Mouse (Mus musculus) CH12.LX (cell line): ENCODE results near the gene Nol4l. TPM values are rescaled to one million over a fixed set of nuclear protein-coding genes. Genes with fewer than 3 reads are reported as not detected.

Source experiments
- DNase-seq: peaks from one replicate; pipeline ENCODE4 v3.0.0-alpha.2; 2013; ENCODE audit errors: extremely low read depth
- H3K27ac ChIP-seq: 2 replicates; pipeline ENCODE4 v1.5.1; 2012; ENCODE audit warnings: low read depth, mild to moderate bottlenecking, control low read depth, moderate library complexity; ENCODE audit not compliant: insufficient read depth
- H3K27me3 ChIP-seq: replicated peaks from 2 replicates; pipeline ENCODE3; 2012; ENCODE audit warnings: inconsistent platforms
- H3K36me3 ChIP-seq, 2 experiments: replicated peaks in 1 of 2; 2 replicates each; pipeline versions ENCODE3 to v1.6.1; 2012; ENCODE audit warnings: inconsistent platforms in 1 of 2, low read length in 1 of 2, mild to moderate bottlenecking in 1 of 2, mixed read lengths in 1 of 2, moderate library complexity in 1 of 2; ENCODE audit not compliant: control insufficient read depth in 1 of 2, insufficient read depth in 1 of 2
- H3K4me1 ChIP-seq, 2 experiments: 2 replicates each; pipeline ENCODE4 v1.6.1; 2012; ENCODE audit warnings: inconsistent platforms in 1 of 2, moderate library complexity in 1 of 2; ENCODE audit not compliant: insufficient read depth in 2 of 2, control insufficient read depth in 1 of 2
- H3K4me2 ChIP-seq: 2 replicates; pipeline ENCODE4 v1.6.1; 2012; ENCODE audit warnings: low read depth, mild to moderate bottlenecking, control low read depth; ENCODE audit not compliant: poor library complexity, insufficient read depth, severe bottlenecking
- H3K4me3 ChIP-seq, 3 experiments: fragments of 150-350 bp in 1 of 3; sonication (generic) in 1 of 3; replicated peaks in 1 of 3; 2 replicates each; pipeline versions ENCODE3 to v1.5.1; 2011 to 2012; ENCODE audit warnings: low read depth in 2 of 3, low read length in 2 of 3, mild to moderate bottlenecking in 2 of 3, moderate library complexity in 2 of 3, control low read depth in 1 of 3, improper control_type of control experiment in 1 of 3, inconsistent platforms in 1 of 3, mixed read lengths in 1 of 3; ENCODE audit not compliant: poor library complexity in 1 of 3
- H3K79me2 ChIP-seq: replicated peaks from 2 replicates; pipeline ENCODE4 v1.6.1; 2012; ENCODE audit warnings: mild to moderate bottlenecking, moderate library complexity; ENCODE audit not compliant: control insufficient read depth, poor library complexity, insufficient read depth, severe bottlenecking; ENCODE audit errors: extremely low read depth
- H3K9ac ChIP-seq: 2 replicates; pipeline ENCODE4 v1.6.1; 2012; ENCODE audit warnings: low read depth, mild to moderate bottlenecking, control low read depth, moderate library complexity; ENCODE audit not compliant: insufficient read depth
- H3K9me3 ChIP-seq: replicated peaks from 2 replicates; pipeline ENCODE3; 2012; ENCODE audit warnings: low read length, inconsistent platforms, mixed read lengths
- CTCF ChIP-seq, 2 experiments: IDR thresholded peaks in 1 of 2; conservative IDR thresholded peaks in 1 of 2; 2 replicates each; pipeline ENCODE4 v1.5.1; 2011 to 2012; ENCODE audit warnings: low read depth in 2 of 2, low read length in 2 of 2, improper control_type of control experiment in 1 of 2, inconsistent platforms in 1 of 2, mild to moderate bottlenecking in 1 of 2, moderate library complexity in 1 of 2
- MXI1 ChIP-seq: IDR thresholded peaks from 2 replicates; pipeline ENCODE4 v1.6.1; 2011; ENCODE audit warnings: mild to moderate bottlenecking, low read depth, low read length, improper control_type of control experiment
- POLR2AphosphoS2 ChIP-seq: IDR thresholded peaks from 2 replicates; pipeline ENCODE4 v1.6.1; 2011; ENCODE audit warnings: low read depth, low read length, improper control_type of control experiment
- RAD21 ChIP-seq: IDR thresholded peaks from 2 replicates; pipeline ENCODE4 v1.6.1; 2011; ENCODE audit warnings: low read depth, mild to moderate bottlenecking, low read length, improper control_type of control experiment, moderate library complexity
- SIN3A ChIP-seq: IDR thresholded peaks from 2 replicates; pipeline ENCODE4 v1.6.1; 2012; ENCODE audit warnings: low read length, improper control_type of control experiment, inconsistent platforms
- TBP ChIP-seq: conservative IDR thresholded peaks from 2 replicates; pipeline ENCODE4 v1.6.1; 2011; ENCODE audit warnings: low read depth, low read length, improper control_type of control experiment
- TCF12 ChIP-seq: IDR thresholded peaks from 2 replicates; pipeline ENCODE4 v1.6.1; 2014; ENCODE audit warnings: low read depth, mild to moderate bottlenecking, inconsistent platforms, low read length, improper control_type of control experiment
- ZNF384 ChIP-seq: IDR thresholded peaks from 2 replicates; pipeline ENCODE4 v1.6.1; 2012; ENCODE audit warnings: low read depth, low read length, improper control_type of control experiment, inconsistent platforms
- dilution Hi-C: fragments of 300-500 bp; cut with MboI; formaldehyde crosslinking; loops from 2 replicates; pipeline ENCODE4 v1.14.3; 2020; ENCODE audit warnings: low sequenced_read_pairs; ENCODE audit not compliant: extremely low pct_unique_long_range_greater_than_20kb, extremely low pct_ligation_motif_present
- in situ Hi-C: fragments of 300-500 bp; cut with MboI; formaldehyde crosslinking; loops from 3 replicates; pipeline ENCODE4 v1.14.3; 2019; ENCODE audit warnings: low sequenced_read_pairs, low pct_ligation_motif_present, low pct_unique_long_range_greater_than_20kb, mixed read lengths
- polyA plus RNA-seq: library from polyadenylated mRNA; unstranded; fragments of >175 nt; gene quantifications from 2 replicates; pipeline ENCODE4 v1.2.1, GENCODE M21; 2012; ENCODE audit warnings: low read depth; ENCODE audit not compliant: insufficient read length
- total RNA-seq, 2 experiments: library from RNA; depleted of rRNA; stranded (reverse); fragments of 300-350 nt in 1 of 2; fragments of >200 nt in 1 of 2; gene quantifications; 2 replicates each; pipeline ENCODE4 v1.2.3; 2012 to 2014

Gene Nol4l
- total and polyA plus RNA-seq, 3 experiments: 1.3 to 3.7 (median 3.5) TPM

GRCm38 (mm10) chr2:153406882-153407281, 122.9 kb downstream of the Nol4l start:
- dilution Hi-C loops: no loop called here
- no peak for DNase-seq
- no peak overlapping the region for H3K4me2 ChIP-seq
- H3K9me3 ChIP-seq: no peaks in the 10 kb centered on the region
- no peak overlapping the region for H3K9ac ChIP-seq
- H3K79me2 ChIP-seq: no peaks in the 10 kb centered on the region
- in situ Hi-C loops: no loop called here
- peaks cover 0 to 21% of the 10 kb centered on the region in 2 experiments; a peak in 2 of 4 replicates for H3K4me1 ChIP-seq
- no peaks in the 10 kb centered on the region for H3K27me3 ChIP-seq
- H3K4me3 ChIP-seq: no peak overlapping the region
- no peak for TF ChIP-seq CTCF (conservative IDR thresholded peaks at IDR 0.05 in 1 of 2, IDR thresholded peaks at IDR 0.05 in 1 of 2; ENCODE audit: low read depth in 2 of 2, low read length in 2 of 2)
- no peak overlapping the region for H3K27ac ChIP-seq
- H3K36me3 ChIP-seq: peaks cover 32 to 70% of the 10 kb centered on the region in 2 experiments

- no peak for DNase-seq
- H3K79me2 ChIP-seq: no peaks in the 10 kb centered on the region
- in situ Hi-C loops (no loop called here), dilution Hi-C loops (no loop called here)
- H3K9me3 ChIP-seq: no peaks in the 10 kb centered on the region
- no peak overlapping the region for H3K4me3 ChIP-seq
- peaks cover 0 to 14% of the 10 kb centered on the region in 2 experiments; a peak in 2 of 4 replicates for H3K4me1 ChIP-seq
- no peak overlapping the region for H3K9ac ChIP-seq
- H3K27me3 ChIP-seq: no peaks in the 10 kb centered on the region
- H3K4me2 ChIP-seq: no peak overlapping the region
- TF ChIP-seq CTCF (conservative IDR thresholded peaks at IDR 0.05 in 1 of 2, IDR thresholded peaks at IDR 0.05 in 1 of 2; ENCODE audit: low read depth in 2 of 2, low read length in 2 of 2) (no peak), POLR2AphosphoS2 (peak; percentile 42; the same call in 1 of the 2 replicates)
- peaks cover 39 to 73% of the 10 kb centered on the region in 2 experiments for H3K36me3 ChIP-seq
- no peak overlapping the region for H3K27ac ChIP-seq
Observed at GRCm38 (mm10) chr2:153404882-153405281, 124.9 kb downstream of the Nol4l start.

GRCm38 (mm10) chr2:153404062-153404461, 125.7 kb downstream of the Nol4l start:
- H3K9ac ChIP-seq: no peak overlapping the region
- H3K79me2 ChIP-seq: no peaks in the 10 kb centered on the region
- no peaks in the 10 kb centered on the region for H3K9me3 ChIP-seq
- no peak overlapping the region for H3K4me2 ChIP-seq
- TF ChIP-seq SIN3A: no peak
- TF ChIP-seq TBP: no peak
- H3K27ac ChIP-seq: no peak overlapping the region
- H3K4me3 ChIP-seq: no peak overlapping the region
- peaks cover 43 to 74% of the 10 kb centered on the region in 2 experiments for H3K36me3 ChIP-seq
- dilution Hi-C loops: no loop called here
- DNase-seq: no peak
- H3K4me1 ChIP-seq: peaks cover 0 to 12% of the 10 kb centered on the region in 2 experiments; a peak in 2 of 4 replicates
- in situ Hi-C loops: no loop called here
- H3K27me3 ChIP-seq: no peaks in the 10 kb centered on the region

GRCm38 (mm10) chr2:153399166-153399565, 130.6 kb downstream of the Nol4l start:
- H3K4me3 ChIP-seq: no peak overlapping the region
- no peak overlapping the region for H3K4me2 ChIP-seq
- DNase-seq: no peak

More at GRCm38 (mm10) chr2:153399166-153399565, 130.6 kb downstream of the Nol4l start:
- Histone ChIP-seq H3K4me1 (no peaks in the 10 kb centered on the region), H3K27ac (no peak overlapping the region), H3K36me3 (peaks cover 73 to 88% of the 10 kb centered on the region in 2 experiments), H3K9me3 (peaks cover 4% of the 10 kb centered on the region), H3K79me2 (0 out of 2 replicates have a peak, but pooled peaks cover 2% of the 10 kb centered on the region), H3K27me3 (no peaks in the 10 kb centered on the region), H3K9ac (no peak overlapping the region)
- TF ChIP-seq ZNF384: no peak
- no peak for TF ChIP-seq POLR2AphosphoS2
- TF ChIP-seq MXI1: no peak
- TF ChIP-seq SIN3A: no peak
- no peak for TF ChIP-seq TCF12
- no peak for TF ChIP-seq RAD21
- in situ Hi-C loops (loop anchor here (10.0 kb wide), 1 partner anchor 94 kb away; no protein-coding TSS in a partner anchor), dilution Hi-C loops (no loop called here)
